Mouse (Mus musculus) gastrocnemius, postnatal 36 days (tissue): ENCODE measurements around the gene Lrrc51. TPM values are rescaled to one million over a fixed set of nuclear protein-coding genes. Genes with fewer than 3 reads are reported as not detected.

ENCODE experiments used
- microRNA-seq, 2 experiments: library from miRNA; unstranded; fragments of <30 nt; microRNA quantifications; one replicate each; pipeline ENCODE4 v1.2.0; 2021
- total RNA-seq, 2 experiments: library from RNA; stranded (reverse); gene quantifications; 2 replicates each; pipeline ENCODE4 v1.2.3; 2021

Lrrc51 gene
- total RNA-seq, 2 experiments from 2014 or later = 2.9 to 3.2 TPM

Small RNA genes lying within 50 kb of the gene (microRNA-seq; reads per million reads assigned to microRNA genes)
- gene Gm22655 = 0 reads per million in 2 experiments

Other genes with a start within 250 kb of the Lrrc51 start
- not detected for gene Phox2a, start 115.6 kb downstream of the Lrrc51 start, total RNA-seq
- 10 to 100 TPM; 79.2 to 96.2 TPM for gene Inppl1, start 95.7 kb downstream of the Lrrc51 start, total RNA-seq
- gene Folr2, start 76.7 kb downstream of the Lrrc51 start, total RNA-seq = 1 to 10 TPM; 1.3 to 2.0 TPM
- 10 to 100 TPM; 16.6 to 22.3 TPM for gene Anapc15, start 70.2 kb downstream of the Lrrc51 start, total RNA-seq
- gene Folr1, start 63.1 kb downstream of the Lrrc51 start, total RNA-seq = 1 to 10 TPM in 1 of 2 experiments, under 1 TPM in 1; 0.91 to 1.2 TPM
- 10 to 100 TPM; 93.2 to 99.8 TPM for gene Lamtor1, start 28.0 kb downstream of the Lrrc51 start, total RNA-seq
- not detected for gene Tomt, start 27.5 kb downstream of the Lrrc51 start, total RNA-seq
- 10 to 100 TPM; 43.4 to 48.3 TPM for gene Numa1, start 216 bp upstream of the Lrrc51 start, total RNA-seq
- gene Il18bp, start 84.8 kb upstream of the Lrrc51 start, total RNA-seq = 1 to 10 TPM; 1.3 to 2.4 TPM
- 10 to 100 TPM; 22.0 to 22.5 TPM for gene Rnf121, start 131.6 kb upstream of the Lrrc51 start, total RNA-seq
- gene Xndc1, start 131.6 kb upstream of the Lrrc51 start, total RNA-seq = 1 to 10 TPM; 3.2 to 4.5 TPM
- under 1 TPM; 0.54 to 0.66 TPM for gene Xntrpc, start 131.8 kb upstream of the Lrrc51 start, total RNA-seq
- under 1 TPM; 0.42 to 0.54 TPM for gene Trpc2, start 149.2 kb upstream of the Lrrc51 start, total RNA-seq
- gene Art1, start 167.8 kb upstream of the Lrrc51 start, total RNA-seq = 100 to 1,000 TPM; 439 to 486 TPM
- 10 to 100 TPM; 12.9 to 16.4 TPM for gene Art5, start 175.6 kb upstream of the Lrrc51 start, total RNA-seq
- not detected for gene Chrna10, start 182.9 kb upstream of the Lrrc51 start, total RNA-seq